Mouse (Mus musculus): ENCODE measurements around the gene Gabbr2. TPM values are rescaled to one million over a fixed set of nuclear protein-coding genes. Genes with fewer than 3 reads are reported as not detected.

Gene Gabbr2
- polyA plus RNA-seq, 1 experiment, result not detected

DNA sequence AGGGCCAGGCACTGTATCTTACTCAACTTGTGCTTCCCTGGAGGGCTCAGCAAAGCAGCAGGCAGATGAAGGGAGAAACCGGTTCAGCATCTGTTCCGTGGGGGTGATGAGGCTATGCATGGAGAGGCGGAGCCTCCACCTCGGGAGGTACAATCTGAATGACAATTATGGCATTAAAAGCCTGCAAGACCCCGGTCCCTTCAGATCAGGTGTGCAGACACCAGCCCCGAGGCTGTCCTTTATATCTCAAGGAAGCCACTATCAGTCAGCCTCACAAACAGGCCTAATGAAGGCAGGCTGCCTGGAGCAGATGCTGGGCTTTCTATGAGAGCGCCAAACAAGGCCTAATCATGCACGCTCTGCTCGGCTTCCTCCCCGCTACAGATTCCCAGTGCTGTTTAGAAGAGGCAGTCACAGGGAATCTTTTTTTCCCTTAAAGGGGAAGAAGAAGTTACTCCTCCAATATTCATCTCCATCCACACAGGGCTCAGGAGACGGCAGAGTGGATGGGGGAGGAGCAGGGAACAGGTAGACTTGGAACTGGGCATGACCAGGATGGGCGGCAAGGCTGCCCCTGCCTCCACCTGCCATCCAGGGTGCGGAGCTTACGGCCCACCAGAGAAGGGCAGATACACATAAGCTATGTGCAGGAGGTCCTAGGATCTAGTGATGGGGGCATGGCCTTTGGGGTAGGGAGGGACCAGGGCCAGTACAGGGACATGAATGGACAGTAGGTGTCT is 244.5 kb downstream of the Gabbr2 start:
- Histone ChIP-seq H3K27ac (ENCODE audit: insufficient read depth, low read length) (no peak overlapping the region), H3K36me3 (ENCODE audit: control insufficient read depth, insufficient read depth, low read length, poor library complexity, severe bottlenecking) (no peaks in the 10 kb centered on the region), H3K9me3 (replicated peaks; ENCODE audit: control insufficient read depth, insufficient read depth, low read length, poor library complexity, severe bottlenecking) (no peaks in the 10 kb centered on the region), H3K4me3 (ENCODE audit: low read depth, low read length) (no peak overlapping the region), H3K9ac (ENCODE audit: low read depth, poor library complexity, severe bottlenecking) (no peak overlapping the region), H3K27me3 (ENCODE audit: control insufficient read depth, insufficient read depth, low read length, poor library complexity, severe bottlenecking) (no peaks in the 10 kb centered on the region), H3K4me1 (ENCODE audit: control insufficient read depth, insufficient read depth, low read length) (peaks cover 7% of the 10 kb centered on the region)
- TF ChIP-seq EP300 (IDR thresholded peaks at IDR 0.05; ENCODE audit: insufficient read depth, low read depth, low read length), result peak; percentile 54
- no peak for TF ChIP-seq CTCF (IDR thresholded peaks at IDR 0.05; ENCODE audit: low read depth, low read length)

DNA sequence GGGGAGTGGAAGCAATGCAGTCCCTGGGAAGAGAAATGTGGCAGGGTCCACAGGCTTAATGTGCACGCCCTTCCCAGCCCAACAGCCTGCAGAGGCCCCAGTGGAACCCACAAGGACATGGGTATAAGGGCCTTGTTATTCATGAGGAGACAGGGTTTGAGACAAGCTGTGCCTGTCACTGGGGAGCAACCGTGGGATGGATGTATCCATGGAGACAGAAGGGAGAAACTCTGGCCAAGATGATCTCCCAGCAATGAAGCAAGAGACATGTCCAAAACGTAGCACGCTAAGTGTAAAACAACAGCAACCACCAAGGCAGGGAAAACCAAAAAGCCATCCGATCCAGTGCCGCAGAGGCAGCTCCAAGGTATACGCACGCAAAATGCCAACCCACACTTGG is 246.1 kb downstream of the Gabbr2 start:
- no peaks in the 10 kb centered on the region for H3K36me3 ChIP-seq (ENCODE audit: control insufficient read depth, insufficient read depth, low read length, poor library complexity, severe bottlenecking)

DNA sequence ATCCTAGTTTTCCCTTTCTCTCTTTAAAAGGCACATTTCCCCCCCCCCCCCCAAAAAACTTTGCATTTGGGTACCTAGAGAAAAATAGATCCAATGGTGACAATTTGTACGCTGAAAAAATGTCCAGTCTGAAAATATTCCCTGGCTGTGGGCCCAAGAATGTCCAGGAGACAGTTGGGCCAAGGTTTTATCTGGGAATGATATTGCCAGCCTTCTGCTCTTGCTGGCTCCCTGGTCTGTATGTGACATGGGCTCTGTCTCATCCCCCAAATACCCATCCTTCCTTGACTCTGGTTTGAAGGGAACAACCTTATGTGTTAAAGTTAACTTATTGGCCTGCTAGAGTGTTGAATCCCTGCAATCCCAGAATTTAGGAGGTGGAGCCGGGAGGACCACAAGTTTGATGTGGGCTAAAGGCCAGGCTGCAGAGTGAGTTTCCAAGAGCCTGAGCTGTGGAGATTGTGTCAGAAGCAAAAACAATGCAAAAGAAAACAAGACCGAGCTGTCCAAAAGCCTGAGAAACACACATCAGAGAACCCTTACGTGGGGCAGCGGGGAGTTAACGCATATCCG is 247.0 kb downstream of the Gabbr2 start:
- Histone ChIP-seq H3K9ac (ENCODE audit: low read depth, poor library complexity, severe bottlenecking) (no peak overlapping the region), H3K36me3 (ENCODE audit: control insufficient read depth, insufficient read depth, low read length, poor library complexity, severe bottlenecking) (no peaks in the 10 kb centered on the region), H3K9me3 (replicated peaks; ENCODE audit: control insufficient read depth, insufficient read depth, low read length, poor library complexity, severe bottlenecking) (no peaks in the 10 kb centered on the region), H3K27me3 (ENCODE audit: control insufficient read depth, insufficient read depth, low read length, poor library complexity, severe bottlenecking) (no peaks in the 10 kb centered on the region), H3K27ac (ENCODE audit: insufficient read depth, low read length) (no peak overlapping the region), H3K4me3 (ENCODE audit: low read depth, low read length) (no peak overlapping the region), H3K4me1 (ENCODE audit: control insufficient read depth, insufficient read depth, low read length) (peaks cover 7% of the 10 kb centered on the region)
- TF ChIP-seq CTCF (IDR thresholded peaks at IDR 0.05; ENCODE audit: low read depth, low read length) (no peak), POLR2A (IDR thresholded peaks at IDR 0.05; ENCODE audit: insufficient read depth, low read length) (no peak), EP300 (IDR thresholded peaks at IDR 0.05; ENCODE audit: insufficient read depth, low read depth, low read length) (no peak)

More for the DNA sequence above, 246.1 kb downstream of the Gabbr2 start:
- Histone ChIP-seq H3K9me3 (replicated peaks; ENCODE audit: control insufficient read depth, insufficient read depth, low read length, poor library complexity, severe bottlenecking) (no peaks in the 10 kb centered on the region), H3K9ac (ENCODE audit: low read depth, poor library complexity, severe bottlenecking) (no peak overlapping the region), H3K4me1 (ENCODE audit: control insufficient read depth, insufficient read depth, low read length) (peaks cover 7% of the 10 kb centered on the region), H3K27me3 (ENCODE audit: control insufficient read depth, insufficient read depth, low read length, poor library complexity, severe bottlenecking) (no peaks in the 10 kb centered on the region), H3K27ac (ENCODE audit: insufficient read depth, low read length) (no peak overlapping the region), H3K4me3 (ENCODE audit: low read depth, low read length) (no peak overlapping the region)
- TF ChIP-seq POLR2A (IDR thresholded peaks at IDR 0.05; ENCODE audit: insufficient read depth, low read length), result no peak
- no peak for TF ChIP-seq CTCF (IDR thresholded peaks at IDR 0.05; ENCODE audit: low read depth, low read length)
- TF ChIP-seq EP300 (IDR thresholded peaks at IDR 0.05; ENCODE audit: insufficient read depth, low read depth, low read length), result no peak

DNA sequence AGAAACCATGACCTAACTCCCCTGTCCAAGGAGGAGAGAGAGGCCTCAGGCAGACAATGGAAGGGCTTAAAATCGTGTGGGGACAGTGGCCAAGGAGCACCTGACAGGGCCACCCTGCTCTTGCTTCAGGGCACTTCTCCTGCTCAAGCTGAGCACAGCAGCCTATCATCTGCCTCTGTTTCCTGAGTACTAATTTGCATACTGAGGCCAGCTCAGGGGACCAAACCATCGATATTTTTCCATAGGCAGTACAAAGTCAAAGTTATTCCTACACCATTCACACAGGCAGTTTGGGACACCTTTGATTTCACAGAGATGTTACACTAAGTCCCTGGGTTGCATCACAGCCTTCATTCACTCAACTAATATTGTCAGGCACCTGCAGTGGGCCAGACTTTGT is 249.1 kb downstream of the Gabbr2 start:
- no peaks in the 10 kb centered on the region for H3K27me3 ChIP-seq (ENCODE audit: control insufficient read depth, insufficient read depth, low read length, poor library complexity, severe bottlenecking)
- H3K27ac ChIP-seq (ENCODE audit: insufficient read depth, low read length), result no peak overlapping the region
- H3K4me3 ChIP-seq (ENCODE audit: low read depth, low read length), result no peak overlapping the region
- no peaks in the 10 kb centered on the region for H3K9me3 ChIP-seq (replicated peaks; ENCODE audit: control insufficient read depth, insufficient read depth, low read length, poor library complexity, severe bottlenecking)
- H3K9ac ChIP-seq (ENCODE audit: low read depth, poor library complexity, severe bottlenecking), result no peak overlapping the region
- peaks cover 5% of the 10 kb centered on the region for H3K4me1 ChIP-seq (ENCODE audit: control insufficient read depth, insufficient read depth, low read length)
- H3K36me3 ChIP-seq (ENCODE audit: control insufficient read depth, insufficient read depth, low read length, poor library complexity, severe bottlenecking), result no peaks in the 10 kb centered on the region
- TF ChIP-seq POLR2A (IDR thresholded peaks at IDR 0.05; ENCODE audit: insufficient read depth, low read length) (no peak), EP300 (IDR thresholded peaks at IDR 0.05; ENCODE audit: insufficient read depth, low read depth, low read length) (no peak), CTCF (IDR thresholded peaks at IDR 0.05; ENCODE audit: low read depth, low read length) (no peak)

DNA sequence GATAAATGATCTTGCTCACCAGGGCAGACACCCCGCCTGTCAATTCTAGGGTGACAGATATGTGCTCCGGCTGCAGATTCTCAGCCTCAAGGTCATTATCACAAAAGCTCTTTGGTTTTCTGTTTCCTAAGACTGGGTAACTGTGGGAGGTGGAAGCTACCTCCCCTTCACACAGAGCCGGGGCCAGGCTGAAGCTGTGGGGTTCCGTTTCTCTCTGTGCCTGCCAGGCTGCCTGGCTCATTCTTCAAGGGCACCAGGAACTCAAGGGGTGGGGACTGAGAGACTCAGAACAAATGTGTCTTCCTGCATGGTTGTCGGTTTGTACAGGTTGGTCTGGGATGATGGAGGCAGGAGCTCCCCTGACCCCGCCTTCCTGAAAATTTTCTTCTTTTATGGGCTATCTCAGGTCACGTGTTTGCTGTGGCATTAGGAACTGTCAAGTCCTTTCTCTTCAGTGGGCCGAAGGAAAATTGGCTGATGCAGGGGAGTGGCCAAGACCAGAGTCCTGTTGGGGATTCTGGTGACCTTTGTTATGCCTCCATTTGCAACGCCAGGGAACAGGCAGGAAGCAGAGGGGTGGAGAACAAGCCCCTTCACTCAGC is 254.7 kb downstream of the Gabbr2 start:
- H3K4me3 ChIP-seq (ENCODE audit: low read depth, low read length), result no peak overlapping the region
- no peaks in the 10 kb centered on the region for H3K9me3 ChIP-seq (replicated peaks; ENCODE audit: control insufficient read depth, insufficient read depth, low read length, poor library complexity, severe bottlenecking)
- H3K36me3 ChIP-seq (ENCODE audit: control insufficient read depth, insufficient read depth, low read length, poor library complexity, severe bottlenecking), result no peaks in the 10 kb centered on the region
- no peak overlapping the region for H3K9ac ChIP-seq (ENCODE audit: low read depth, poor library complexity, severe bottlenecking)
- H3K27me3 ChIP-seq (ENCODE audit: control insufficient read depth, insufficient read depth, low read length, poor library complexity, severe bottlenecking), result no peaks in the 10 kb centered on the region
- TF ChIP-seq EP300 (IDR thresholded peaks at IDR 0.05; ENCODE audit: insufficient read depth, low read depth, low read length), result no peak
- no peak for TF ChIP-seq CTCF (IDR thresholded peaks at IDR 0.05; ENCODE audit: low read depth, low read length)
- no peak for TF ChIP-seq POLR2A (IDR thresholded peaks at IDR 0.05; ENCODE audit: insufficient read depth, low read length)
- H3K27ac ChIP-seq (ENCODE audit: insufficient read depth, low read length), result no peak overlapping the region
- no peaks in the 10 kb centered on the region for H3K4me1 ChIP-seq (ENCODE audit: control insufficient read depth, insufficient read depth, low read length)

DNA sequence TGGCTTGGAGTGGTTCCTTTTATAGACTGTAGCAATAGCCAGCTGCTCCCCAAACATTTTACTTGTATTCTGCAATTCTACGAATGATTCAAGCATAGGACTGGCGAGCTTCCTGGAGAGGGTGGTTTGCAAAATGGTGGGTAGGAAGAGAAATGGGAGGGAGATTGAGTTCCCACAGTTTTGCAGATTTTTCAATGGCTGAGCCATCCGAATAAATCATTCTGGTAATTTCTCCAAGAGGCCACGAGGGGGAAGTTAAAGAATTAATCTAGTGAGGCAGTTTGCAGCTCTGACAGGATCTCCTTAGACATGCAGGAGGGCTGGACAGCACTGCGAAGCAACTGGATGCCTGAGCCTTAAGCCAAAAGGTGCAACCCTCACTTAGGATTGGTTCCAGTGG is 256.8 kb downstream of the Gabbr2 start:
- Histone ChIP-seq H3K4me1 (ENCODE audit: control insufficient read depth, insufficient read depth, low read length) (no peaks in the 10 kb centered on the region), H3K9me3 (replicated peaks; ENCODE audit: control insufficient read depth, insufficient read depth, low read length, poor library complexity, severe bottlenecking) (no peaks in the 10 kb centered on the region), H3K27me3 (ENCODE audit: control insufficient read depth, insufficient read depth, low read length, poor library complexity, severe bottlenecking) (no peaks in the 10 kb centered on the region), H3K36me3 (ENCODE audit: control insufficient read depth, insufficient read depth, low read length, poor library complexity, severe bottlenecking) (no peaks in the 10 kb centered on the region), H3K27ac (ENCODE audit: insufficient read depth, low read length) (no peak overlapping the region), H3K9ac (ENCODE audit: low read depth, poor library complexity, severe bottlenecking) (no peak overlapping the region), H3K4me3 (ENCODE audit: low read depth, low read length) (no peak overlapping the region)
- no peak for TF ChIP-seq POLR2A (IDR thresholded peaks at IDR 0.05; ENCODE audit: insufficient read depth, low read length)
- no peak for TF ChIP-seq EP300 (IDR thresholded peaks at IDR 0.05; ENCODE audit: insufficient read depth, low read depth, low read length)
- TF ChIP-seq CTCF (IDR thresholded peaks at IDR 0.05; ENCODE audit: low read depth, low read length), result no peak

Data from ES-Bruce4 (cell line).